Mouse (Mus musculus): ENCODE measurements around the gene Tdrkh. TPM values are rescaled to one million over a fixed set of nuclear protein-coding genes. Genes with fewer than 3 reads are reported as not detected.

Tdrkh gene
- total RNA-seq (2021): 10 to 100 TPM; 35.2 to 36.7 TPM

- intact Hi-C loops (cut with DNase I): loop anchor here (5.0 kb wide), 1 partner anchor 46 kb away; no protein-coding TSS in a partner anchor
- peak; percentile 97 to 98 for DNase-seq (ENCODE audit: low spot score in 2 of 2)
These were observed at the start of gene Tdrkh for GRCm38 (mm10) chr3:94413031-94413679. Tdrkh (plus strand) TSS chr3:94413273.

GRCm38 (mm10) chr3:94363291-94364153 lies 49.6 kb upstream of the Tdrkh start:
- intact Hi-C loops (cut with DNase I): loop anchor here (10.0 kb wide), 1 partner anchor 241 kb away; no protein-coding TSS in a partner anchor
- DNase-seq (ENCODE audit: low spot score in 2 of 2): peak in 1 of 2 experiments; percentile 49

GRCm38 (mm10) chr3:94364154-94364526 lies 48.9 kb upstream of the Tdrkh start:
- intact Hi-C loops (cut with DNase I): loop anchor here (10.0 kb wide), 1 partner anchor 241 kb away; no protein-coding TSS in a partner anchor

GRCm38 (mm10) chr3:94366761-94367160 lies 46.3 kb upstream of the Tdrkh start:
- DNase-seq (ENCODE audit: low spot score in 2 of 2): peak; percentile 75 to 82
- intact Hi-C loops (cut with DNase I): loop anchor here (2.0 to 10.0 kb wide), 3 partner anchors 46 to 238 kb away; partner anchors contain the start of genes Mrpl9, Oaz3 and Tdrkh

More at GRCm38 (mm10) chr3:94364154-94364526, 48.9 kb upstream of the Tdrkh start:
- no peak for DNase-seq (ENCODE audit: low spot score in 2 of 2)

- intact Hi-C loops (cut with DNase I): loop anchor here (2.0 to 10.0 kb wide), 3 partner anchors 45 to 237 kb away; partner anchors contain the start of genes Mrpl9, Oaz3 and Tdrkh
- no peak for DNase-seq (ENCODE audit: low spot score in 2 of 2)
These were observed 45.6 kb upstream of the Tdrkh start for GRCm38 (mm10) chr3:94367511-94367910.

GRCm38 (mm10) chr3:94368631-94369030 lies 44.4 kb upstream of the Tdrkh start:
- intact Hi-C loops (cut with DNase I): loop anchor here (5.0 to 10.0 kb wide), 2 partner anchors 44 to 236 kb away; partner anchors contain the start of gene Tdrkh
- DNase-seq (ENCODE audit: low spot score in 2 of 2): no peak

- no peak for DNase-seq (ENCODE audit: low spot score in 2 of 2)
- intact Hi-C loops (cut with DNase I): loop anchor here (5.0 to 10.0 kb wide), 2 partner anchors 43 to 235 kb away; partner anchors contain the start of gene Tdrkh
These were observed 43.4 kb upstream of the Tdrkh start for GRCm38 (mm10) chr3:94369709-94370108.

GRCm38 (mm10) chr3:94371637-94372036 lies 41.4 kb upstream of the Tdrkh start:
- DNase-seq (ENCODE audit: low spot score in 2 of 2): peak in 1 of 2 experiments; percentile 17

GRCm38 (mm10) chr3:94372038-94372437 lies 41.0 kb upstream of the Tdrkh start:
- DNase-seq (ENCODE audit: low spot score in 2 of 2): no peak

More at GRCm38 (mm10) chr3:94371637-94372036, 41.4 kb upstream of the Tdrkh start:
- intact Hi-C loops (cut with DNase I): no loop called here

GRCm38 (mm10) chr3:94372641-94373040 lies 40.4 kb upstream of the Tdrkh start, which contains the start of gene Rorc:
Rorc (plus strand) TSS chr3:94372794.
- no peak for DNase-seq (ENCODE audit: low spot score in 2 of 2)
- intact Hi-C loops (cut with DNase I): no loop called here

More at GRCm38 (mm10) chr3:94372038-94372437, 41.0 kb upstream of the Tdrkh start:
- intact Hi-C loops (cut with DNase I): no loop called here

GRCm38 (mm10) chr3:94373090-94373489 lies 40.0 kb upstream of the Tdrkh start:
- no peak for DNase-seq (ENCODE audit: low spot score in 2 of 2)
- intact Hi-C loops (cut with DNase I): no loop called here

- intact Hi-C loops (cut with DNase I): no loop called here
- no peak for DNase-seq (ENCODE audit: low spot score in 2 of 2)
These were observed 39.5 kb upstream of the Tdrkh start for GRCm38 (mm10) chr3:94373597-94374011.

GRCm38 (mm10) chr3:94374636-94375035 lies 38.4 kb upstream of the Tdrkh start:
- intact Hi-C loops (cut with DNase I): no loop called here

GRCm38 (mm10) chr3:94375146-94375545 lies 37.9 kb upstream of the Tdrkh start:
- intact Hi-C loops (cut with DNase I): no loop called here
- DNase-seq (ENCODE audit: low spot score in 2 of 2): no peak

More at GRCm38 (mm10) chr3:94374636-94375035, 38.4 kb upstream of the Tdrkh start:
- DNase-seq (ENCODE audit: low spot score in 2 of 2): no peak

- intact Hi-C loops (cut with DNase I): no loop called here
- no peak for DNase-seq (ENCODE audit: low spot score in 2 of 2)
These were observed 37.2 kb upstream of the Tdrkh start for GRCm38 (mm10) chr3:94375861-94376260.

- intact Hi-C loops (cut with DNase I): no loop called here
- no peak for DNase-seq (ENCODE audit: low spot score in 2 of 2)
These were observed 35.8 kb upstream of the Tdrkh start for GRCm38 (mm10) chr3:94377028-94377923.

- DNase-seq (ENCODE audit: low spot score in 2 of 2): peak in 1 of 2 experiments; percentile 17
- intact Hi-C loops (cut with DNase I): no loop called here
These were observed 33.1 kb upstream of the Tdrkh start for GRCm38 (mm10) chr3:94379831-94380510.

- intact Hi-C loops (cut with DNase I): no loop called here
- no peak for DNase-seq (ENCODE audit: low spot score in 2 of 2)
These were observed 30.8 kb upstream of the Tdrkh start for GRCm38 (mm10) chr3:94382308-94382707.

Measured in left cerebral cortex, postnatal 36 days (tissue).